Mouse (Mus musculus) small intestine, adult 2 months (tissue): Measurements from ENCODE around the gene Sync.

ENCODE experiments used
- CTCF ChIP-seq: fragments of 200-500 bp; IDR thresholded peaks from 2 replicates; pipeline ENCODE4 v1.5.1; 2012; ENCODE audit warnings: low read depth, mild to moderate bottlenecking, control low read depth, inconsistent platforms, low read length, moderate library complexity, mixed read lengths; ENCODE audit not compliant: insufficient replicate concordance, insufficient read length; ENCODE audit errors: extremely low read depth
- POLR2A ChIP-seq: fragments of 200-500 bp; IDR thresholded peaks from 2 replicates; pipeline ENCODE4 v1.6.1; 2012; ENCODE audit warnings: low read depth, mild to moderate bottlenecking, control low read depth, inconsistent platforms, low read length, moderate library complexity

GRCm38 (mm10) chr4:129357613-129358163 lies 70.3 kb downstream of the Sync start:
- TF ChIP-seq POLR2A = no peak
- no peak for TF ChIP-seq CTCF
